Mouse (Mus musculus) adrenal gland, adult 8-10 months (tissue): ENCODE measurements at regions not wholly inside any gene's neighbourhood (a gene's known extent, or its start where the extent isn't known, plus 50 kb on each side); places are given as distances from the start of the nearest gene placed in this dataset.

Experiments used
- DNase-seq: peaks from one replicate; pipeline ENCODE4 v3.0.0; 2022

GRCm38 (mm10) chr9:50395543-50395942 is 50.8 kb upstream of the Rpl10-ps3 start:
- DNase-seq = no peak

GRCm38 (mm10) chr9:50396051-50396450 is 51.3 kb upstream of the Rpl10-ps3 start:
- DNase-seq = no peak

- no peak for DNase-seq
Measured at GRCm38 (mm10) chr9:50408396-50408795, 63.6 kb upstream of the Rpl10-ps3 start.

GRCm38 (mm10) chr9:50408845-50409244 is 64.1 kb upstream of the Rpl10-ps3 start:
- DNase-seq = no peak

GRCm38 (mm10) chr9:50412986-50413385 is 68.2 kb upstream of the Rpl10-ps3 start:
- DNase-seq = no peak

GRCm38 (mm10) chr9:50413514-50414335 is 69.0 kb upstream of the Rpl10-ps3 start:
- no peak for DNase-seq

GRCm38 (mm10) chr9:50414796-50415340 is 70.1 kb upstream of the Rpl10-ps3 start:
- DNase-seq = peak; percentile 78

GRCm38 (mm10) chr9:50416677-50417076 is 71.9 kb upstream of the Rpl10-ps3 start:
- no peak for DNase-seq

- no peak for DNase-seq
Measured at GRCm38 (mm10) chr9:50421061-50421460, 73.3 kb upstream of the Plet1 start.

- DNase-seq = no peak
Measured at GRCm38 (mm10) chr9:50421572-50422285, 72.6 kb upstream of the Plet1 start.

GRCm38 (mm10) chr9:50425866-50426495 is 68.3 kb upstream of the Plet1 start:
- DNase-seq = no peak

- no peak for DNase-seq
Measured at GRCm38 (mm10) chr9:50430147-50430546, 64.2 kb upstream of the Plet1 start.

GRCm38 (mm10) chr9:50433525-50433924 is 60.8 kb upstream of the Plet1 start:
- DNase-seq = no peak

- DNase-seq = no peak
Measured at GRCm38 (mm10) chr9:50433978-50434377, 60.3 kb upstream of the Plet1 start.

GRCm38 (mm10) chr9:50437830-50438722 is 56.2 kb upstream of the Plet1 start:
- DNase-seq = peak; percentile 48

- DNase-seq = no peak
Measured at GRCm38 (mm10) chr9:50438738-50439137, 55.6 kb upstream of the Plet1 start.

- no peak for DNase-seq
Measured at GRCm38 (mm10) chr9:50440222-50440621, 54.1 kb upstream of the Plet1 start.

GRCm38 (mm10) chr9:50440689-50441088 is 53.6 kb upstream of the Plet1 start:
- peak; percentile 23 for DNase-seq

- DNase-seq = peak; percentile 22
Measured at GRCm38 (mm10) chr9:50443708-50444463, 50.4 kb upstream of the Plet1 start.
